Mouse (Mus musculus) ES-Bruce4 (cell line): ENCODE data around the gene Fmn2.

ENCODE experiments used
- CTCF ChIP-seq: IDR thresholded peaks from one replicate; pipeline ENCODE4 v1.8.1; 2011; ENCODE audit warnings: low read depth, low read length
- POLR2A ChIP-seq: IDR thresholded peaks from one replicate; pipeline ENCODE4 v1.8.1; 2011; ENCODE audit warnings: low read length; ENCODE audit not compliant: insufficient read depth

DNA sequence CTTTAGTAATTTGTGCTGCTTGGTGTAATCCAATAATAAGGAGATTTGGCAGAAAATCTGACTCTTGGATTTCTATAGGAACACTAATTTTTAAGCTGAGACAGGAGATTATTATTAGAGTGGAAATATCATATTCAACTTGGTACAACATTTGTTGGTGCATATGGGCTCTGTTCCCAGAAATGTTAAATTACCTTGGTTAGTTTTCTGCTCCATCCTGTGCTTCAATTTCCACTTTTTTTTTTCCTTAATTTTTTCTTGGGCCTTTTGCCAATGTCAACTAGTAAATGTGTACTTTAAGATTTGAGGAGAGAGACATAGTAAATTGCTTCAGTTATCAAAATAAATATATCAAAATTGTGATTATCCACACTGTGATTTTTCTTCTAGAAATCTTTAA lies 163.5 kb downstream of the Fmn2 start:
- TF ChIP-seq CTCF (no peak), POLR2A (no peak)
